Mouse (Mus musculus) erythroid progenitor cell, adult 5-6 weeks (primary cell): ENCODE measurements around the gene Als2cl. TPM values are rescaled to one million over a fixed set of nuclear protein-coding genes. Genes with fewer than 3 reads are reported as not detected.

Experiments used
- ATAC-seq: replicated peaks from 2 replicates; pipeline ENCODE4 v1.8.0; 2016; ENCODE audit warnings: moderate number of reproducible peaks, mild to moderate bottlenecking, moderate TSS enrichment, inconsistent platforms; ENCODE audit not compliant: poor library complexity, low FRiP score, severe bottlenecking
- total RNA-seq, 2 experiments: library from RNA; stranded (forward) in 1 of 2; stranded (reverse) in 1 of 2; fragments of 150-400 nt in 1 of 2; fragments of 186-747, 209-891 nt in 1 of 2; gene quantifications; 2 replicates each; pipeline versions ENCODE4 v1.2.3 to v1.2.4; 2015 to 2017; ENCODE audit warnings: low replicate concordance in 2 of 2

Als2cl gene
- total RNA-seq, 2 experiments from 2014 or later: not detected

- ATAC-seq: no peak
Observed at GRCm38 (mm10) chr9:110877888-110878287, 1.8 kb upstream of the Als2cl start.

GRCm38 (mm10) chr9:110879998-110880561 lies 410 bp downstream of the Als2cl start, which contains the start of gene Tmie:
TSS of gene Tmie (minus strand) at chr9:110880113.
- ATAC-seq: no peak

GRCm38 (mm10) chr9:110880772-110881171 lies 1.1 kb downstream of the Als2cl start:
- no peak for ATAC-seq

- no peak for ATAC-seq
Observed at GRCm38 (mm10) chr9:110881953-110882352, 2.3 kb downstream of the Als2cl start.

GRCm38 (mm10) chr9:110887388-110888303 lies 8.0 kb downstream of the Als2cl start:
- no peak for ATAC-seq

- ATAC-seq: no peak
Observed at GRCm38 (mm10) chr9:110888935-110889334, 9.3 kb downstream of the Als2cl start.

- no peak for ATAC-seq
Observed at GRCm38 (mm10) chr9:110890026-110890783, 10.5 kb downstream of the Als2cl start.

- ATAC-seq: no peak
Observed at GRCm38 (mm10) chr9:110891077-110891828, 11.6 kb downstream of the Als2cl start.

- no peak for ATAC-seq
Observed at GRCm38 (mm10) chr9:110892552-110892951, 12.9 kb downstream of the Als2cl start.

GRCm38 (mm10) chr9:110893429-110893828 lies 13.8 kb downstream of the Als2cl start:
- no peak for ATAC-seq

GRCm38 (mm10) chr9:110895507-110895906 lies 15.8 kb downstream of the Als2cl start:
- ATAC-seq: no peak

- ATAC-seq: no peak
Observed at GRCm38 (mm10) chr9:110895994-110896393, 16.3 kb downstream of the Als2cl start.

GRCm38 (mm10) chr9:110896595-110896994 lies 16.9 kb downstream of the Als2cl start:
- ATAC-seq: no peak

- no peak for ATAC-seq
Observed at GRCm38 (mm10) chr9:110899451-110900008, 19.9 kb downstream of the Als2cl start.

- ATAC-seq: no peak
Observed at GRCm38 (mm10) chr9:110901204-110901603, 21.5 kb downstream of the Als2cl start.

GRCm38 (mm10) chr9:110902271-110902670 lies 22.6 kb downstream of the Als2cl start:
- ATAC-seq: no peak

GRCm38 (mm10) chr9:110907201-110907837 lies 27.6 kb downstream of the Als2cl start:
- ATAC-seq: no peak

GRCm38 (mm10) chr9:110907838-110908630 lies 28.4 kb downstream of the Als2cl start:
- ATAC-seq: no peak
